Mouse (Mus musculus) embryonic facial prominence, embryonic 15.5 days (tissue): Measurements from ENCODE around the gene Cox6a1. TPM values are rescaled to one million over a fixed set of nuclear protein-coding genes. Genes with fewer than 3 reads are reported as not detected.

Experiments used
- ATAC-seq: fragments of 200-750 bp; cut with Nextera tagmentation; 2 replicates; pipeline ENCODE4 v1.8.0; 2017; ENCODE audit warnings: low read depth, moderate TSS enrichment; ENCODE audit not compliant: insufficient number of reproducible peaks, low FRiP score, low TSS enrichment
- H3K27ac ChIP-seq: fragments of 300-500 bp; sonication (generic); replicated peaks from 2 replicates; pipeline ENCODE4 v1.5.1; 2015; ENCODE audit warnings: mild to moderate bottlenecking, inconsistent platforms
- H3K27me3 ChIP-seq: fragments of 300-500 bp; sonication (generic); 2 replicates; pipeline ENCODE4 v1.6.1; 2015; ENCODE audit warnings: inconsistent platforms
- H3K36me3 ChIP-seq: fragments of 300-500 bp; sonication (generic); 2 replicates; pipeline ENCODE4 v1.6.1; 2015; ENCODE audit warnings: mild to moderate bottlenecking, inconsistent platforms
- H3K4me1 ChIP-seq: fragments of 300-500 bp; sonication (generic); 2 replicates; pipeline ENCODE4 v1.6.1; 2015; ENCODE audit warnings: inconsistent platforms
- H3K4me2 ChIP-seq: fragments of 300-500 bp; sonication (generic); replicated peaks from 2 replicates; pipeline ENCODE4 v1.6.1; 2015; ENCODE audit warnings: mild to moderate bottlenecking, inconsistent platforms
- H3K4me3 ChIP-seq: fragments of 300-500 bp; sonication (generic); replicated peaks from 2 replicates; pipeline ENCODE4 v1.5.1; 2015; ENCODE audit warnings: mild to moderate bottlenecking, inconsistent platforms
- H3K9ac ChIP-seq: fragments of 300-500 bp; sonication (generic); 2 replicates; pipeline ENCODE4 v1.6.1; 2015; ENCODE audit warnings: inconsistent platforms
- H3K9me3 ChIP-seq: fragments of 300-500 bp; sonication (generic); replicated peaks from 2 replicates; pipeline ENCODE4 v1.6.1; 2016; ENCODE audit warnings: inconsistent platforms
- WGBS: fragments of 180-500 bp; shearing (Covaris S2); methylation state at CpG from one replicate; pipeline ENCODE4 v1.1.7; 2015; 5-methylcytosine and 5-hydroxymethylcytosine counted together
- polyA plus RNA-seq: library from polyadenylated mRNA; unstranded; fragments of >200 nt; fragmentation: Nextera tagmentation; extraction: Ambion mirVana; gene quantifications from 2 replicates; pipeline ENCODE4 v1.2.1, GENCODE M21; 2015

Cox6a1 gene
- polyA plus RNA-seq, 1 experiment from 2014 or later, result 850 TPM

- peak overlapping the region; percentile 21; the same call in 1 of the 2 replicates for H3K9ac ChIP-seq
- no peaks in the 10 kb centered on the region for H3K27me3 ChIP-seq
- H3K4me1 ChIP-seq, result peaks cover 6% of the 10 kb centered on the region
- no peak overlapping the region for H3K27ac ChIP-seq
- 25% methylated on average over 26 of the region's 26 CpGs for WGBS
- H3K4me2 ChIP-seq, result peak overlapping the region; percentile 60
- no peak for ATAC-seq
- peak overlapping the region; percentile 35 for H3K4me3 ChIP-seq
- H3K36me3 ChIP-seq, result no peaks in the 10 kb centered on the region
- no peaks in the 10 kb centered on the region for H3K9me3 ChIP-seq
These were observed 24.8 kb upstream of the Cox6a1 start for GRCm38 (mm10) chr5:115373441-115374203.

GRCm38 (mm10) chr5:115371736-115372135 lies 23.0 kb upstream of the Cox6a1 start:
- no peak for ATAC-seq
- Histone ChIP-seq H3K27ac (no peak overlapping the region), H3K36me3 (no peaks in the 10 kb centered on the region), H3K9me3 (no peaks in the 10 kb centered on the region), H3K4me3 (no peak overlapping the region), H3K4me1 (peaks cover 6% of the 10 kb centered on the region), H3K9ac (no peak overlapping the region), H3K4me2 (no peak overlapping the region), H3K27me3 (no peaks in the 10 kb centered on the region)
- WGBS, result 50% methylated on average over 9 of the region's 9 CpGs

- Histone ChIP-seq H3K36me3 (no peaks in the 10 kb centered on the region), H3K9ac (no peak overlapping the region), H3K27ac (no peak overlapping the region), H3K4me2 (no peak overlapping the region), H3K4me3 (no peak overlapping the region), H3K9me3 (no peaks in the 10 kb centered on the region), H3K27me3 (no peaks in the 10 kb centered on the region), H3K4me1 (no peaks in the 10 kb centered on the region)
- 86% methylated on average over 4 of the region's 4 CpGs for WGBS
- no peak for ATAC-seq
These were observed 16.0 kb upstream of the Cox6a1 start for GRCm38 (mm10) chr5:115364782-115365181.

- Histone ChIP-seq H3K4me1 (peaks cover 7% of the 10 kb centered on the region; the same call in 1 of the 2 replicates), H3K27me3 (no peaks in the 10 kb centered on the region), H3K4me2 (no peak overlapping the region), H3K27ac (no peak overlapping the region), H3K4me3 (no peak overlapping the region), H3K9ac (no peak overlapping the region), H3K36me3 (no peaks in the 10 kb centered on the region), H3K9me3 (no peaks in the 10 kb centered on the region)
- ATAC-seq, result no peak
- WGBS, result 22% methylated on average over 19 of the region's 19 CpGs
These were observed 14.3 kb upstream of the Cox6a1 start for GRCm38 (mm10) chr5:115362819-115363714.

GRCm38 (mm10) chr5:115362216-115362615 lies 13.4 kb upstream of the Cox6a1 start:
- H3K27ac ChIP-seq, result no peak overlapping the region
- no peak overlapping the region for H3K9ac ChIP-seq
- H3K4me3 ChIP-seq, result no peak overlapping the region
- no peaks in the 10 kb centered on the region for H3K9me3 ChIP-seq
- WGBS, result 37% methylated on average over 7 of the region's 7 CpGs
- no peak overlapping the region for H3K4me2 ChIP-seq
- H3K27me3 ChIP-seq, result no peaks in the 10 kb centered on the region
- ATAC-seq, result no peak
- H3K36me3 ChIP-seq, result no peaks in the 10 kb centered on the region
- peaks cover 7% of the 10 kb centered on the region; the same call in 1 of the 2 replicates for H3K4me1 ChIP-seq

- H3K9me3 ChIP-seq, result no peaks in the 10 kb centered on the region
- WGBS, result 70% methylated on average over 5 of the region's 5 CpGs
- ATAC-seq, result no peak
- H3K9ac ChIP-seq, result no peak overlapping the region
- H3K27me3 ChIP-seq, result no peaks in the 10 kb centered on the region
- H3K4me3 ChIP-seq, result no peak overlapping the region
- no peak overlapping the region for H3K4me2 ChIP-seq
- H3K36me3 ChIP-seq, result no peaks in the 10 kb centered on the region
- peaks cover 7% of the 10 kb centered on the region; the same call in 1 of the 2 replicates for H3K4me1 ChIP-seq
- H3K27ac ChIP-seq, result no peak overlapping the region
These were observed 11.1 kb upstream of the Cox6a1 start for GRCm38 (mm10) chr5:115359851-115360372.

GRCm38 (mm10) chr5:115359438-115359837 lies 10.7 kb upstream of the Cox6a1 start:
- ATAC-seq, result no peak
- no peak overlapping the region for H3K9ac ChIP-seq
- WGBS, result 84% methylated on average over 8 of the region's 8 CpGs
- H3K9me3 ChIP-seq, result no peaks in the 10 kb centered on the region
- H3K36me3 ChIP-seq, result no peaks in the 10 kb centered on the region
- no peak overlapping the region for H3K4me3 ChIP-seq
- peaks cover 7% of the 10 kb centered on the region; the same call in 1 of the 2 replicates for H3K4me1 ChIP-seq
- no peaks in the 10 kb centered on the region for H3K27me3 ChIP-seq
- H3K4me2 ChIP-seq, result no peak overlapping the region; the same call in 1 of the 2 replicates
- no peak overlapping the region for H3K27ac ChIP-seq

GRCm38 (mm10) chr5:115358872-115359271 lies 10.1 kb upstream of the Cox6a1 start:
- Histone ChIP-seq H3K4me2 (no peak overlapping the region; the same call in 1 of the 2 replicates), H3K9ac (no peak overlapping the region), H3K4me3 (no peak overlapping the region), H3K36me3 (no peaks in the 10 kb centered on the region), H3K27me3 (no peaks in the 10 kb centered on the region), H3K9me3 (no peaks in the 10 kb centered on the region), H3K27ac (no peak overlapping the region), H3K4me1 (peaks cover 7% of the 10 kb centered on the region; the same call in 1 of the 2 replicates)
- 2% methylated on average over 12 of the region's 12 CpGs for WGBS
- peak; percentile 82 for ATAC-seq

GRCm38 (mm10) chr5:115355070-115355469 lies 6.3 kb upstream of the Cox6a1 start:
- H3K4me1 ChIP-seq, result peaks cover 7% of the 10 kb centered on the region; the same call in 1 of the 2 replicates
- no peaks in the 10 kb centered on the region for H3K27me3 ChIP-seq
- no peak overlapping the region for H3K4me2 ChIP-seq
- no peaks in the 10 kb centered on the region for H3K9me3 ChIP-seq
- H3K4me3 ChIP-seq, result no peak overlapping the region
- H3K27ac ChIP-seq, result no peak overlapping the region
- no peak overlapping the region for H3K9ac ChIP-seq
- ATAC-seq, result no peak
- 62% methylated on average over 13 of the region's 13 CpGs for WGBS
- H3K36me3 ChIP-seq, result no peaks in the 10 kb centered on the region

- H3K4me1 ChIP-seq, result peaks cover 13% of the 10 kb centered on the region
- no peak overlapping the region for H3K4me2 ChIP-seq
- H3K27me3 ChIP-seq, result no peaks in the 10 kb centered on the region
- no peak overlapping the region for H3K27ac ChIP-seq
- no peaks in the 10 kb centered on the region for H3K9me3 ChIP-seq
- H3K36me3 ChIP-seq, result peaks cover 3% of the 10 kb centered on the region
- ATAC-seq, result no peak
- H3K9ac ChIP-seq, result no peak overlapping the region
- H3K4me3 ChIP-seq, result no peak overlapping the region
- 82% methylated on average over 5 of the region's 5 CpGs for WGBS
These were observed 2.6 kb upstream of the Cox6a1 start for GRCm38 (mm10) chr5:115351348-115351747.

GRCm38 (mm10) chr5:115349225-115349555 lies 409 bp upstream of the Cox6a1 start:
- Histone ChIP-seq H3K27me3 (no peaks in the 10 kb centered on the region), H3K4me3 (peak overlapping the region; percentile 94), H3K4me1 (peaks cover 13% of the 10 kb centered on the region), H3K36me3 (peaks cover 24% of the 10 kb centered on the region), H3K9ac (peak overlapping the region; percentile 64), H3K4me2 (peak overlapping the region; percentile 90), H3K27ac (peak overlapping the region; percentile 86), H3K9me3 (no peaks in the 10 kb centered on the region)
- no peak for ATAC-seq
- under 1% methylated on average over 18 of the region's 18 CpGs for WGBS
